Mouse (Mus musculus): ENCODE data around the gene Nek8.
A peak's percentile ranks its signal among the peaks of the same experiment; 100 is the strongest.
"Not testable (repeated sequence)": the region's sequence is repeated elsewhere in the genome, so short reads cannot be mapped to it uniquely, and the experiment has no call there.

The Nek8 gene

DNA sequence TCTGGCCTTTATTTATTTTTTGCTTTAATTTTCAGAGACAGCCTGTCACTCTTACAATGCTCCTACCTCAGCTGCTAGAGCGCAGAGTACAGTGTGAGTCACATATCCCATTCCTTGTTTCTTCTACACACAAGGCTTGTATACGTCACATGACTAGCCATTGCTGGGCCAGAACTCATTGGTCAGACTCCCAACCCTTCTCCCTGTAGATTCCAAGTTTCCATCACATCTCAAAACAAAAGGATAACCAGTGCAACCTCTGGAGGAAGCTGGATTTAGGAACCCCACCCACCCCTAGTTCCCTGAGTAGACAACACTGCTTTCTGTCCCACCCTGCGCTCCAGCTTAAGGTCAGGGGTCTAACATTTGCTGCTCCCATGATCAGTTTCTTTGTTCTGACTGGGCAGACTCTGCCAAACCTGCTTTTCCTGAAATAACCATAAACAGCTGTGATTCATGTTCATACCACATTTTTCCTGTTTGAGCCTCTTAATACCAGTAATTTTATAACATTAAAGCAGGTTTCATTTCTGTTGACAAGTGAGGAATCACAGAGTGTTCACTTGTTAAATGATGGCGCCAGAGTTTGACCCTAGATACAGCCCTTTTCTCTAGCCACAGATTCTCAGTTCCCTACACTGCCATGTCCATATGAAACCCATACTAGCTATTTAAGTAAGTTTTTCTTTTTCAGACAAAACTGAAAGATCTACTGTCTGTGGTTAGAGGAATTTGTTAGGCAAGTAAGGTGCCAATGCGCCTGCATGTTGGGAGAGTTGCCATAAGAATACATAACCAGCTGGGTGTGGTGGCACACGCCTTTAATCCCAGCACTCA lies 29.6 kb downstream of the Nek8 start:
- DNase-seq (ENCODE audit: low spot score) = no peak

GRCm38 (mm10) chr11:78146168-78146567 lies 30.3 kb downstream of the Nek8 start:
- no peak for DNase-seq (ENCODE audit: low spot score)

GRCm38 (mm10) chr11:78143520-78143919 lies 33.0 kb downstream of the Nek8 start:
- DNase-seq (ENCODE audit: low spot score) = no peak

DNA sequence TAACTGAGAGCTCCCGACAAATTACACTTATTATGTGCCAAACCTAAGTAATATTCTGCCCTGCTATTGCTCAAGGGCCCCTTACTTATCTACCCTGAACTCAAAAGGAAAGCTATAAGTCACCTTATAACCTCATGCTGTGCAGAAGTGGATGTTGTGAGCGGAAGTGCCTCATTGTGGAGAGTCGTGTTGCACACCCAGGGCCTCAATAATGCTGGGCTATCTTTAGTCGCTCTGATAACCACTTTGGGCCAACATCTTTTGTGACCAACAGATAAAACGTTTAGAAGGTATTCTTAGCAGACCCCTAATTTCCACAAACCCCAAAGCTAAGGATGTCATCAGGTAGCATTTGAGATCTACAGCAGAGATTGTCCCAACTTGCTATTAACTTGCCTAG lies 35.8 kb downstream of the Nek8 start:
- DNase-seq (ENCODE audit: low spot score) = no peak

- DNase-seq (ENCODE audit: low spot score) = no peak
Measured at GRCm38 (mm10) chr11:78138023-78138422, 38.5 kb downstream of the Nek8 start.

GRCm38 (mm10) chr11:78137584-78137983 lies 38.9 kb downstream of the Nek8 start:
- no peak for DNase-seq (ENCODE audit: low spot score)

- DNase-seq (ENCODE audit: low spot score) = no peak
Measured at GRCm38 (mm10) chr11:78136132-78136531, 40.3 kb downstream of the Nek8 start.

DNA sequence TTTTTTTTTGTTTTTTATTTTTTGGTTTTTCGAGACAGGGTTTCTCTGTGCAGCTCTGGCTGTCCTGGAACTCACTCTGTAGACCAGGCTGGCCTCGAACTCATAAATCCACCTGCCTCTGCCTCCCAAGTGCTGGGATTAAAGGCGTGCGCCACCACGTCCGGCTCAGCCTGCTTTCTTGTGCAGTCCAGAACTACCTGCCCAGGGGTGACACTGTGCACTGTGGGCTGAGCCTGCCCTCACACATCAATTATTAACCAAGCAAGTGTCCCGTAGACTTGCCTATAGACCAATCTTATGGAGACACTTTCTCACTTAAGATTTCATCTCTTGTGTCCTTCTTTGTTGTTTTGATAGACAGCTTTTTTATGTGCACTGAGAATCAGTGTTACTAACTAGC lies 41.2 kb downstream of the Nek8 start:
- DNase-seq (ENCODE audit: low spot score) = not testable (repeated sequence)

- DNase-seq (ENCODE audit: low spot score) = no peak
Measured at GRCm38 (mm10) chr11:78134344-78134743, 42.1 kb downstream of the Nek8 start.

DNA sequence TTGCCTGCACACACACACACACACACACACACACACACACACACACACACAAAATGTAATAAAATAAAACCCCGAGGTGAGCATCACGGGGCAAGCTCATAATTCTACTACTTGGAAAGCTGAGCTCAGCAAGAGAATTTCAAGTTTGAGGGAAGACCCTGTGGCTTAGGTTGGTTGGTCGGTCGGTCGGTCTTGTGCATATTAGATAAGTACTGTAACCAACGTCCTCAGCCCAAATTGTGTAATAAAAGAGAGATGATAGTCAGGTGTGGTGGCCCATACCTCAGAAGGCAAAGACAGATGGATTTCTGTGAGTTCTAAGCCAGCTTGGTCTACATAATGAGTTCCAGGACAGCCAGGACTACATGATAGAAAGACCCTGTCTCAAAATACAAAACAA lies 42.6 kb downstream of the Nek8 start:
- no peak for DNase-seq (ENCODE audit: low spot score)

DNA sequence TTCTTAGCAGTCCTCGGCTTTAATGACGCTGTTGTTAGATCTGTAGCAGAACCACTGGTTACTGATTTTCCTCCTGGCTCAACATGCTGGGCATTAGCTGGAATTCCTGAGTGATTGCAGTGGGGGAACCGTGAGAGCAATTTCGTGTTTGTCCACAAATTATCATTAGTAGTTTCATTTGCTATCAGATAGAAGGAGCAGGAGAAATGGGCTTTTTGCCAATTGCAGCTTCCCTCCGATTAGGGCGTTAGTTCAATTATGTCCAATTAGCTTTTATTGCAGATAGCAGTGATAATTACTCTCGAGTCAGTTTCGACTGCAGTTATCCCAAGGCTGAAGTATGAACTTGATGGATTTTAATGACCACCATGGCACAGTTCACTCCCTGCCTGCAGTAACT lies 47.0 kb downstream of the Nek8 start:
- no peak for DNase-seq (ENCODE audit: low spot score)

DNA sequence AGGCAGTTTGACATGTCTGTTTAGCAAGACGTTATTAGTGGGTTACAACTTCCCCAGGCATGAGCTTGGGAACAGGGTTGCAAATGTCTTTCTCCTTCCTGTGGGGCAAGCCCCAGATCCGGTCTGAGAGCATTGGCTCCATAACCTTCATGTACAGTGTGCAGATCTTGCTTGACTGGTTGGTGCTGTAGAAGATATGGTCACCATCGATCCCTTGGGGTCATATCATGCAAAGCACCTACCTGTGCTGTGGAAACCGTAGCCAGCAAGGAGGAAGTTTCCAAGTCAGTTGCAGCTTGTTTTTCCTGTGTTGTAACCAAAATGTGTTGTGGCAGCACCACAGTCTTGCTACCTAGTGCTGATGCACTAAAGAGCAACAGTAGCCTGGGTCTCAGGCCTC lies 49.7 kb downstream of the Nek8 start:
- DNase-seq (ENCODE audit: low spot score) = no peak

DNA sequence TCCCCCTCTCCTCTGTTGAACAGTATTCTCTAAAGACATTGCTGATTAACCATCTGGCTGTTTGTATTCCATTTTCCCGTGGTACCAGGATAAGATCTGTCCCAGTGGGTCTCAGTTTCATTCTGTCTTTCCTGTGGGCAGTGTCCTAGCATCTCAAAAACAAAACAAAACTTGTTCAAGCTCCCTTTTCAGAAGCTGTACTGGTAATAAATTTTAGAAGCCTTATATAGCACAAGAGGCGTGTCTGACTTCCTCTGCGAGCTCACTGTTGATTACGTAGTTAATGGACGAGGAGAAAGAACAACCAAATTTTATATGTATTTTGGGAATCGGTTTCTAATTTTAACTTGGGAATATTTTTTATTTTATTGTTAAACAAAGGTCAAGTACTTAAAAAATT lies 50.8 kb downstream of the Nek8 start:
- peak; percentile 21 for DNase-seq (ENCODE audit: low spot score)

DNA sequence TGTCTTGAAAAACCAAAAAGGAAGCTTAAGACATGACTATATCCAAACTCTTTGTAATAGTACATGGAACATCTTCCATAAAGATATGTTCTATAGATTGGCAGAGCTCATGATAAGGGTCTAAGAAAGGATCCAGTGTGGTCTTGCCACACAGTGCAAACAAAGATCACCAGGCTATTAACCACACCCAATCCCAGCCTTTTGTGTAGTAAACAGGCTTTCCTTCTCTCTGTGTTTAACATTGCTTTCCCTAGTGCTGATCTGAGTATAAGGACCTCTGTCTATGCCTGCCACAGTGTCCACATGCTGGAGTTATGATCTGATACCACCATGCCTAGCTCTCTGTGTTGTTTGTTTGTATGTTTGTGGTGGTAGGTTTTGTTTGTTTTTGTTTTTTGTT lies 52.7 kb downstream of the Nek8 start:
- no peak for DNase-seq (ENCODE audit: low spot score)

DNA sequence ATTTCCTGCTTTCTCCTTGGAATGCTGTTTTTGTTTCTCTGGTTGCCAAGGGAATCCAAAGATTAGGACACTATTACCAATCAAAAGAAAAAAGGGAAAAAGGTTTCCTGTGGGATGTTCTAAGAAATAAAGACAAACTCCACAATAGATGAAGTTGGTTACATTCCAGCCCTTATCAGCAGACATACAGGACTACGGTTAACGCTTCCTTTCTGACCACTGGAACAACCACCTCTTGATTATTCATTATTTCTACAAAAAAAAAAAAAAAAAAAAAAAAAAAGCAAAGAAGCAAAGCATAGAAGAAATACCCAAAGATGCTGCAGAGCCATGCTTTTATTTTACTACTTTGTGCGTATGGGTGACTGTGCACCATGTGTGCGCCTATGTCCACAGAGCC lies 53.7 kb downstream of the Nek8 start:
- DNase-seq (ENCODE audit: low spot score) = no peak

GRCm38 (mm10) chr11:78121176-78121575 lies 55.3 kb downstream of the Nek8 start:
- peak; percentile 94 for DNase-seq (ENCODE audit: low spot score)

- no peak for DNase-seq (ENCODE audit: low spot score)
Measured at GRCm38 (mm10) chr11:78119898-78120297, 56.6 kb downstream of the Nek8 start.

DNA sequence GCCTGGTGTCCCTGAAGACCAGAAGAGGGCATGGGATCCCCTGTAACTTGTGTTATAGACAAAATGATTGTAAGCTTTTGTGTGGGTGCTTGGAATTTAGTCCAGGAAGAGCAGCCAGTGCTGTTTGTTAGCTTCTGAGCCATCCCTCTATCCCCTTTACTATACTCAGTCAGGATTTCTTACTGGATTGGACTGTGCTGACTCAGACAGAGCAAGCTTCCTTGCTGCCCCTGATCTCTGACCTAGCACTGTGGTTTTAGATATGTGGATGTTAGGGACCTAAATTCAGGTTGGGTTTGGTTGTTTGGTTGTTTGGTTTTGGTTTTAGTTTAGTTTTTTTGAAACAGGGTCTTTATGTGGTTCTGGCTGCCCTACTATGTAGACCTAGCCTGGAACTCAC lies 58.0 kb downstream of the Nek8 start:
- DNase-seq (ENCODE audit: low spot score) = no peak

- DNase-seq (ENCODE audit: low spot score) = no peak
Measured at GRCm38 (mm10) chr11:78116146-78116410, 60.4 kb downstream of the Nek8 start.

Data from adipocyte (in vitro differentiated cells).